In the genomic region with DNA sequence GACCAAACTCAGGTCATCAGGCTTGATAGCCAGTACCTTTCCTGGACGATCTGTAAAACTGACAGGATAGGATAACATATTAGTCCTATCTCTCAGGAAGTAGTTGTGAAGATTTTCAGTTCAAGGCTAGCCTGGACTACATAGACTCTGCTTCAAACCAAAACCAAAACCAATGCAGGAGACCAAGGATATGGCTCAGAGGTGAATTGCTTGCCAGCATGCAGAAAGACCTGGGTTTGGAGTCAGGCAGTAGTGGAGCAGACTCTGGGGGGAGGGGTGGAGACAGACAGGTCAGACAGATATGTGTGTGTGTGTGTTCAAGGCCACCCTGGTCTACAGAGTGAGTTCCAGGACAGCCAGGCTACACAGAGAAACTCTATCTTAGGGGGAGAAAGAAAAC, we compare ENCODE assay signal across 17 mouse cellular contexts. TPM values are rescaled to one million over a fixed set of nuclear protein-coding genes. Genes with fewer than 3 reads are reported as not detected.
"Had no signal": no experiment of that assay in that cellular context is flagged by ENCODE, and none has a peak within 500 bp of the region (broad histone marks: within the 10 kb centered on the region; RNA-seq: fewer than 3 reads in every experiment).

No protein-coding gene starts in this region.

- H3K9ac ChIP-seq: liver, embryonic 15.5 days had no signal

- H3K9me3 ChIP-seq: liver, embryonic 15.5 days had no signal

- H3K4me3 ChIP-seq: layer of hippocampus, adult 2 months; left cerebral cortex, adult 2 months; liver, embryonic 15.5 days had no signal

- H3K27ac ChIP-seq: kidney, postnatal 0 days; layer of hippocampus, adult 2 months; left cerebral cortex, adult 2 months had no signal

- H3K36me3 ChIP-seq: liver, embryonic 15.5 days had no signal

- H3K27me3 ChIP-seq: liver, embryonic 15.5 days had no signal

- H3K4me2 ChIP-seq: liver, embryonic 15.5 days; midbrain, embryonic 11.5 days had no signal

- DNase-seq: kidney, adult 2 months; kidney, postnatal 25 days; layer of hippocampus, postnatal 36 days; lung, adult 2 months; lung, postnatal 14 days; lung, postnatal 4 days; midbrain, embryonic 14.5 days; thymus, adult 2 months; thymus, postnatal 14 days; thymus, postnatal 4 days had no signal

RNA-seq across cellular contexts. Expression of a gene that starts 26.1 kb away (rescaled TPM):
- total RNA-seq: megakaryocyte-erythroid progenitor cell, adult 5-6 weeks had no signal
- polyA plus RNA-seq: kidney, adult 2 months; liver, embryonic 15.5 days; lung, adult 2 months; spleen, adult 2 months; thymus, adult 2 months had no signal
